Mouse (Mus musculus) embryonic facial prominence, embryonic 10.5 days (tissue): ENCODE measurements around the gene H2al1i. TPM values are rescaled to one million over a fixed set of nuclear protein-coding genes. Genes with fewer than 3 reads are reported as not detected.
"Not testable (repeated sequence)": the region's sequence is repeated elsewhere in the genome, so short reads cannot be mapped to it uniquely, and the experiment has no call there.

Experiments used
- DNase-seq: peaks from one replicate; pipeline ENCODE4 v3.0.0-alpha.2; 2017; ENCODE audit warnings: low spot score
- H3K27ac ChIP-seq: fragments of 300-500 bp; sonication (generic); replicated peaks from 2 replicates; pipeline ENCODE4 v1.5.1; 2016; ENCODE audit warnings: mild to moderate bottlenecking
- H3K27me3 ChIP-seq: fragments of 300-500 bp; sonication (generic); replicated peaks from 2 replicates; pipeline ENCODE4 v1.6.1; 2016; ENCODE audit warnings: low read depth, mild to moderate bottlenecking; ENCODE audit not compliant: poor library complexity, severe bottlenecking
- H3K36me3 ChIP-seq: fragments of 300-500 bp; sonication (generic); replicated peaks from 2 replicates; pipeline ENCODE4 v1.6.1; 2016; ENCODE audit warnings: mild to moderate bottlenecking, moderate library complexity
- H3K4me1 ChIP-seq: fragments of 300-500 bp; sonication (generic); 2 replicates; pipeline ENCODE4 v1.6.1; 2016
- H3K4me3 ChIP-seq: fragments of 300-500 bp; sonication (generic); 2 replicates; pipeline ENCODE4 v1.5.1; 2016; ENCODE audit warnings: mild to moderate bottlenecking, moderate library complexity
- H3K9me3 ChIP-seq: fragments of 300-500 bp; sonication (generic); 2 replicates; pipeline ENCODE4 v1.6.1; 2016; ENCODE audit warnings: mild to moderate bottlenecking
- WGBS: fragments of 180-500 bp; shearing (Covaris S2); methylation state at CpG from one replicate; pipeline ENCODE4 v1.1.7; 2016; 5-methylcytosine and 5-hydroxymethylcytosine counted together
- polyA plus RNA-seq: library from polyadenylated mRNA; unstranded; fragments of >200 nt; fragmentation: Nextera tagmentation; extraction: Ambion mirVana; gene quantifications from 2 replicates; pipeline ENCODE4 v1.2.1, GENCODE M21; 2016

The H2al1i gene
- not detected in 2 replicates for polyA plus RNA-seq

- H3K27me3 ChIP-seq, H3K27ac ChIP-seq: not testable (repeated sequence)
These were observed at the start of gene H2al1i for GRCm38 (mm10) chrX:11324359-11324758. TSS of gene H2al1i (plus strand) at chrX:11324659.

GRCm38 (mm10) chrX:11277083-11277482 is 47.4 kb upstream of the H2al1i start:
- H3K27me3 ChIP-seq: peaks cover 59% of the 10 kb centered on the region
- no peak overlapping the region for H3K4me3 ChIP-seq
- no peaks in the 10 kb centered on the region for H3K4me1 ChIP-seq
- DNase-seq: no peak
- no peak overlapping the region for H3K27ac ChIP-seq
- 85% methylated on average over 6 of the region's 6 CpGs for WGBS
- no peaks in the 10 kb centered on the region for H3K36me3 ChIP-seq
- H3K9me3 ChIP-seq: no peaks in the 10 kb centered on the region

More at GRCm38 (mm10) chrX:11324359-11324758, at the start of gene H2al1i:
- H3K4me1 ChIP-seq, DNase-seq, H3K4me3 ChIP-seq, H3K36me3 ChIP-seq, H3K9me3 ChIP-seq: not testable (repeated sequence)
- WGBS: 85% methylated on average over 2 of the region's 5 CpGs

- 74% methylated on average over 2 of the region's 2 CpGs for WGBS
These were observed 43.7 kb upstream of the H2al1i start for GRCm38 (mm10) chrX:11280741-11281140.

GRCm38 (mm10) chrX:11288306-11288882 is 36.1 kb upstream of the H2al1i start:
- H3K27me3 ChIP-seq: peaks cover 66% of the 10 kb centered on the region
- 81% methylated on average over 14 of the region's 14 CpGs for WGBS

More at GRCm38 (mm10) chrX:11280741-11281140, 43.7 kb upstream of the H2al1i start:
- Histone ChIP-seq H3K27me3 (peaks cover 38% of the 10 kb centered on the region), H3K36me3 (no peaks in the 10 kb centered on the region), H3K4me1 (no peaks in the 10 kb centered on the region), H3K27ac (no peak overlapping the region), H3K4me3 (no peak overlapping the region), H3K9me3 (no peaks in the 10 kb centered on the region)
- no peak for DNase-seq

GRCm38 (mm10) chrX:11289244-11289643 is 35.2 kb upstream of the H2al1i start:
- Histone ChIP-seq H3K27me3 (peaks cover 72% of the 10 kb centered on the region), H3K36me3 (no peaks in the 10 kb centered on the region), H3K9me3 (no peaks in the 10 kb centered on the region), H3K4me1 (no peaks in the 10 kb centered on the region), H3K4me3 (no peak overlapping the region), H3K27ac (no peak overlapping the region)
- WGBS: 53% methylated on average over 4 of the region's 4 CpGs
- DNase-seq: no peak

More at GRCm38 (mm10) chrX:11288306-11288882, 36.1 kb upstream of the H2al1i start:
- H3K27ac ChIP-seq: no peak overlapping the region
- no peak overlapping the region for H3K4me3 ChIP-seq
- DNase-seq: no peak
- no peaks in the 10 kb centered on the region for H3K4me1 ChIP-seq
- H3K9me3 ChIP-seq: no peaks in the 10 kb centered on the region
- H3K36me3 ChIP-seq: no peaks in the 10 kb centered on the region

- no CpG with 5 or more reads among the region's 3 CpGs for WGBS
- H3K4me1 ChIP-seq, DNase-seq, H3K4me3 ChIP-seq, H3K36me3 ChIP-seq, H3K27ac ChIP-seq, H3K9me3 ChIP-seq: not testable (repeated sequence)
- H3K27me3 ChIP-seq: peaks cover 14% of the 10 kb centered on the region
These were observed 25.5 kb upstream of the H2al1i start, which contains the start of gene H2al1a for GRCm38 (mm10) chrX:11298957-11299356. TSS of gene H2al1a (plus strand) at chrX:11299257.

- H3K36me3 ChIP-seq, H3K4me3 ChIP-seq, DNase-seq, H3K27me3 ChIP-seq, H3K4me1 ChIP-seq, H3K27ac ChIP-seq, H3K9me3 ChIP-seq: not testable (repeated sequence)
- whole genome bisulfite sequencing: 94% methylated on average over 1 of the region's 3 CpGs
These were observed 22.3 kb upstream of the H2al1i start, which contains the start of gene H2al1b for GRCm38 (mm10) chrX:11302132-11302531. TSS of gene H2al1b (plus strand) at chrX:11302432.

- not testable (repeated sequence) for H3K4me1 ChIP-seq, DNase-seq, H3K36me3 ChIP-seq, H3K4me3 ChIP-seq, H3K27me3 ChIP-seq, H3K27ac ChIP-seq, H3K9me3 ChIP-seq
- 98% methylated on average over 2 of the region's 6 CpGs for WGBS
These were observed 19.1 kb upstream of the H2al1i start, which contains the start of gene H2al1c for GRCm38 (mm10) chrX:11305355-11305754. TSS of gene H2al1c (plus strand) at chrX:11305655.

GRCm38 (mm10) chrX:11308524-11308923 is 15.9 kb upstream of the H2al1i start, which contains the start of gene H2al1d:
TSS of gene H2al1d (plus strand) at chrX:11308824.
- WGBS: no CpG with 5 or more reads among the region's 6 CpGs
- H3K27ac ChIP-seq, H3K4me3 ChIP-seq, DNase-seq, H3K9me3 ChIP-seq, H3K4me1 ChIP-seq, H3K27me3 ChIP-seq, H3K36me3 ChIP-seq: not testable (repeated sequence)

- not testable (repeated sequence) for H3K9me3 ChIP-seq, H3K27ac ChIP-seq, H3K4me1 ChIP-seq, H3K36me3 ChIP-seq, H3K27me3 ChIP-seq, H3K4me3 ChIP-seq, DNase-seq
- no CpG with 5 or more reads among the region's 3 CpGs for WGBS
These were observed 12.8 kb upstream of the H2al1i start, which contains the start of gene H2al1e for GRCm38 (mm10) chrX:11311634-11312033. TSS of gene H2al1e (plus strand) at chrX:11311934.

GRCm38 (mm10) chrX:11314858-11315257 is 9.6 kb upstream of the H2al1i start, which contains the start of gene H2al1f:
TSS of gene H2al1f (plus strand) at chrX:11315158.
- WGBS: no CpG with 5 or more reads among the region's 6 CpGs
- not testable (repeated sequence) for H3K27ac ChIP-seq, DNase-seq, H3K4me1 ChIP-seq, H3K36me3 ChIP-seq, H3K4me3 ChIP-seq, H3K9me3 ChIP-seq, H3K27me3 ChIP-seq

- H3K4me1 ChIP-seq, H3K4me3 ChIP-seq, DNase-seq, H3K27ac ChIP-seq, H3K9me3 ChIP-seq, H3K27me3 ChIP-seq, H3K36me3 ChIP-seq: not testable (repeated sequence)
- no CpG with 5 or more reads among the region's 3 CpGs for WGBS
These were observed 6.5 kb upstream of the H2al1i start, which contains the start of gene H2al1g for GRCm38 (mm10) chrX:11317956-11318355. TSS of gene H2al1g (plus strand) at chrX:11318256.

GRCm38 (mm10) chrX:11321192-11321591 is 3.3 kb upstream of the H2al1i start, which contains the start of gene H2al1h:
TSS of gene H2al1h (plus strand) at chrX:11321492.
- DNase-seq, H3K27ac ChIP-seq, H3K27me3 ChIP-seq, H3K4me3 ChIP-seq, H3K4me1 ChIP-seq, H3K36me3 ChIP-seq, H3K9me3 ChIP-seq: not testable (repeated sequence)
- no CpG with 5 or more reads among the region's 6 CpGs for WGBS
